Mouse (Mus musculus) limb, embryonic 14.5 days (tissue): ENCODE measurements around the gene Neu2. TPM values are rescaled to one million over a fixed set of nuclear protein-coding genes. Genes with fewer than 3 reads are reported as not detected.

ENCODE experiments used
- ATAC-seq: fragments of 200-750 bp; cut with Nextera tagmentation; 2 replicates; pipeline ENCODE4 v1.8.0; 2017; ENCODE audit warnings: low read depth, moderate number of reproducible peaks, moderate TSS enrichment; ENCODE audit not compliant: low FRiP score
- DNase-seq: peaks from one replicate; pipeline ENCODE4 v3.0.0-alpha.2; 2015; ENCODE audit warnings: low spot score
- H3K27ac ChIP-seq: fragments of 300-500 bp; sonication (generic); replicated peaks from 2 replicates; pipeline ENCODE4 v1.5.1; 2014; ENCODE audit warnings: low read depth, mild to moderate bottlenecking, low read length, moderate library complexity, mixed read lengths
- H3K27me3 ChIP-seq: fragments of 300-500 bp; sonication (generic); 2 replicates; pipeline ENCODE4 v1.6.1; 2014; ENCODE audit warnings: low read length, mixed read lengths; ENCODE audit not compliant: control insufficient read depth, insufficient read depth
- H3K36me3 ChIP-seq: fragments of 300-500 bp; sonication (generic); 2 replicates; pipeline ENCODE4 v1.6.1; 2014; ENCODE audit warnings: mild to moderate bottlenecking, low read length, moderate library complexity, mixed read lengths; ENCODE audit not compliant: control insufficient read depth, insufficient read depth
- H3K4me1 ChIP-seq: fragments of 300-500 bp; sonication (generic); 2 replicates; pipeline ENCODE4 v1.6.1; 2014; ENCODE audit warnings: antibody characterized with exemption, low read length, mixed read lengths; ENCODE audit not compliant: control insufficient read depth, insufficient read depth
- H3K4me2 ChIP-seq: fragments of 300-500 bp; sonication (generic); replicated peaks from 2 replicates; pipeline ENCODE4 v1.6.1; 2014; ENCODE audit warnings: low read depth, mild to moderate bottlenecking, low read length, moderate library complexity; ENCODE audit not compliant: severe bottlenecking
- H3K4me3 ChIP-seq: fragments of 300-500 bp; sonication (generic); replicated peaks from 2 replicates; pipeline ENCODE4 v1.5.1; 2014; ENCODE audit warnings: low read length
- H3K9ac ChIP-seq: fragments of 300-500 bp; sonication (generic); 2 replicates; pipeline ENCODE4 v1.6.1; 2014; ENCODE audit warnings: mild to moderate bottlenecking, low read depth, low read length, moderate library complexity; ENCODE audit not compliant: severe bottlenecking
- H3K9me3 ChIP-seq: fragments of 300-500 bp; sonication (generic); 2 replicates; pipeline ENCODE4 v1.6.1; 2016; ENCODE audit warnings: low read length; ENCODE audit not compliant: control insufficient read depth
- POLR2A ChIP-seq: fragments of 200-500 bp; IDR thresholded peaks from 2 replicates; pipeline ENCODE4 v1.8.0; 2012; ENCODE audit warnings: inconsistent platforms, mild to moderate bottlenecking, moderate library complexity, borderline replicate concordance; ENCODE audit not compliant: insufficient read depth, insufficient read length; ENCODE audit errors: extremely low read depth
- WGBS: fragments of 180-500 bp; shearing (Covaris S2); extraction: QIAGEN DNeasy Blood & Tissue Kit; methylation state at CpG from one replicate; pipeline ENCODE4 v1.1.7; 2014; 5-methylcytosine and 5-hydroxymethylcytosine counted together
- polyA plus RNA-seq, 2 experiments: library from polyadenylated mRNA; depleted of rRNA in 1 of 2; stranded (reverse) in 1 of 2; unstranded in 1 of 2; fragments of >200 nt; fragmentation: Nextera tagmentation in 1 of 2; extraction: Ambion mirVana in 1 of 2; gene quantifications; 2 replicates each; pipeline versions ENCODE4 v1.2.1 to v1.2.3; 2012 to 2014

Neu2 gene
- polyA plus RNA-seq, 2 experiments: 0.04 TPM; not detected in 1

DNA sequence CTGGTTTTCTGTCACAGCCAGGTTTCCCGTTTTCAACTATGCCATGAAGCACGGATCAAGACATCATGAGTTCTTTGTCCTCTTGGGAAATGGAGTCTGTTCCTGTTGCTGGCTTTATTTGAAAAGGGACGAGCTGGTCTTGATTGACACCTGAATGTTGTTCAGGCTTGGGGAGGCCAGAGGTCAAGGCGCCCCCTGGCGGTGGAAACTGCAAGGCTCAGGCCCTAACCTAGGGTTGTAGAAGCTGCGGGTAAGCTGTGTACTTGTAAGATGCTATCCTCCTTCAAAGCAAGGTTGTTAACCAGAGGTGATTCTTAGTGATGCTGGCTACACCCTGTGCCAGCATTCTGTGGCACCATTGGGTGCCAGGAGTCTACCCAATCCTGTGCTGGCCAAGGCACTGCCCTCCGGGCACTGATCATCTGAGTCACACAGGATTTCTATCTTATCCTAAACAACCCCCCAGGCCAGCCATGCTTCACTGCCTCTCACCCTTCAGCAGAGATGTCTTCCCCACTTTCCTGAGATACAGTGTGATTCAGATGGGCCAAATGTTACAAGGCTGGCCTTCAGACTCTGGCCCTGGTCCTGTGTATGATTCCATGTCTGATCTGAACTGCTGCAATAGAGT, 98.8 kb downstream of the Neu2 start:
- Histone ChIP-seq H3K27me3 (no peaks in the 10 kb centered on the region), H3K27ac (no peak overlapping the region), H3K9me3 (no peaks in the 10 kb centered on the region), H3K4me3 (no peak overlapping the region), H3K36me3 (no peaks in the 10 kb centered on the region), H3K4me2 (no peak overlapping the region), H3K4me1 (no peaks in the 10 kb centered on the region), H3K9ac (no peak overlapping the region)
- no peak for TF ChIP-seq POLR2A
- no peak for ATAC-seq
- DNase-seq: no peak
- 32% methylated on average over 7 of the region's 7 CpGs for WGBS

DNA sequence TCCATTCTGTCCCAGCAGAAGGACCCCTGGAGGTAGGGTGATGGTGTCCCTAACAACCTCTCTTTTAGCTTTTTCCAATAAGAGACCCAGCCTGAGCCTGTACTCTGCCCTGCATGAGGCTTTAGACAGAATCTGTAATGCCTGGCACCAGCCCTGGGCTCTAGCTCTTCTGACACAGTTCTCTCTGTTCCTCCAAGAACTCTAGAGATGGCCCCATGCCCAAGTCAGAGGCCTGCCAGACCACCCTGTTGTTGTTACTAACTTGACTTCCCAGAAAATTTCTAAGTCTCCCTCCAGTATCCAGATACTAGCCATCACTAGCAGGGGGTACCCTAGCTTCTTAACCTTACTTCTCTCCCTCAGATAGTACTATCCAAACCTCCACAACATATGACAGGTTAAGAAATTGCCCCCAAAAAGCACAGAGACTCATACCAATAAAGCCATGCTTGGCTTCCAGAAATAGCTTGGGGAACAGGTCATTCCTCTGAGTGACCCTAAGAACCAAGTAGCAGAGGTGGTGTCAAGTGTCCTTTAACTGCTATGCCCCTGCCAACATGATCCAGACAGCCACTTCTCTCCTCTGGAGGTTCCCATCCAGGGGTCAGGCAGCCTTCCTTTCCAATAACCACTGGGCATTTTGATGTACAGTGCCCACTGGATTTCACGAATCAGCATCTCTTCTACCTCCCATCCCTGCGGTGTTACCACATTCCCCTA, 105.0 kb downstream of the Neu2 start:
- WGBS: 91% methylated on average over 2 of the region's 2 CpGs
- Histone ChIP-seq H3K9ac (no peak overlapping the region), H3K27me3 (no peaks in the 10 kb centered on the region), H3K36me3 (no peaks in the 10 kb centered on the region), H3K27ac (no peak overlapping the region), H3K4me2 (no peak overlapping the region), H3K9me3 (no peaks in the 10 kb centered on the region), H3K4me3 (no peak overlapping the region), H3K4me1 (no peaks in the 10 kb centered on the region)
- no peak for TF ChIP-seq POLR2A
- DNase-seq: no peak
- ATAC-seq: no peak

DNA sequence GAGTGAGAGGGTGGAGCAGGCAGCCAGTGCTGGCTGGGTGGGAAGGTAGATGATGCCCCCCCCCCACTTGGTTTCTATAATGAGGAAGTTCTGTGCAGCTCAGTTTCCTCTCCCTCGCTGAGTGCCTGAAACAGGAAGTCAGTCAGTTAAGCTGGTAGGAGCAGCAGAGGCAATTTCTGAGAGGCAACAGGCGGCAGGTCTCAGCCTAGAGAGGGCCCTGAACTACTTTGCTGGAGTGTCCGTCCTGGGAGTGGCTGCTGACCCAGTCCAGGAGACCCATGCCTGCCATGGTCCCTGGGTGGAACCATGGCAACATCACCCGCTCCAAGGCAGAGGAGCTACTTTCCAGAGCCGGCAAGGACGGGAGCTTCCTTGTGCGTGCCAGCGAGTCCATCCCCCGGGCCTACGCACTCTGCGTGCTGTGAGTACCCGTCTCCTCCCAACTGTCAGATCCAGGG, 110.6 kb downstream of the Neu2 start, which contains the start of gene Inpp5d:
Gene Inpp5d, plus strand, starts transcription at position 102 of the 458 bp plus-strand sequence.
- H3K27ac ChIP-seq: peak within 1 kb of the TSS; percentile 46; the same call in 1 of the 2 replicates
- H3K36me3 ChIP-seq: no peaks in the 10 kb centered on the region
- DNase-seq (no peak), ATAC-seq (no peak)
- H3K4me1 ChIP-seq: no peaks in the 10 kb centered on the region
- no peak within 1 kb of the TSS; the same call in 1 of the 2 replicates for H3K4me2 ChIP-seq
- H3K27me3 ChIP-seq: no peaks in the 10 kb centered on the region
- no peaks in the 10 kb centered on the region for H3K9me3 ChIP-seq
- H3K9ac ChIP-seq: peak within 1 kb of the TSS; percentile 12; the same call in 1 of the 2 replicates
- no peak for TF ChIP-seq POLR2A
- peak within 1 kb of the TSS; percentile 1; the same call in 1 of the 2 replicates for H3K4me3 ChIP-seq
- WGBS: 71% methylated on average over 12 of the region's 12 CpGs

DNA sequence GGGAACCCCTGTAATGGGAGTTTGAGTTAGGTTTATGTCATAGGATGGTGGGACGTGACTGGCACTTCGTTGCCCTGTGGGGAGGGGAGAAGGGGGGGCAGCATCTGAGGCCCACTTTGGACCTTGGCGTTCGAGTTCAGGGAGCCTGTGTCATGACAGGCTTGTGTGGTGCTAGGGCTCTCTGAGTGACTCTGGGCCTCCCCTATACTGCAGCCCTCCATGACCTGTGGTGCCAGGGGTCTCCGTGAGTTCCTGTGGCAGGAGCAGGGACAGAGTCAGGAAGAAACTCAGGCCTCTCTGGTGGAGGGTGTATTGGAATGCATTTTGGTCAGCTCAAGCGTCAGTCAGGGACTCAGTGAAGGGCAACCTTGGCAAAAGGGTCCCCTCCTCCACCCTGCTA, 111.0 kb downstream of the Neu2 start:
- 75% methylated on average over 6 of the region's 6 CpGs for WGBS
- Histone ChIP-seq H3K9ac (peak overlapping the region; percentile 12; the same call in 1 of the 2 replicates), H3K4me1 (no peaks in the 10 kb centered on the region), H3K36me3 (no peaks in the 10 kb centered on the region), H3K9me3 (no peaks in the 10 kb centered on the region), H3K4me2 (no peak overlapping the region; the same call in 1 of the 2 replicates), H3K27me3 (no peaks in the 10 kb centered on the region), H3K4me3 (peak overlapping the region; percentile 1; the same call in 1 of the 2 replicates), H3K27ac (0 out of 2 replicates have a peak overlapping the region, but pooled peaks have one; percentile 46)
- DNase-seq (no peak), ATAC-seq (no peak)
- TF ChIP-seq POLR2A: no peak

DNA sequence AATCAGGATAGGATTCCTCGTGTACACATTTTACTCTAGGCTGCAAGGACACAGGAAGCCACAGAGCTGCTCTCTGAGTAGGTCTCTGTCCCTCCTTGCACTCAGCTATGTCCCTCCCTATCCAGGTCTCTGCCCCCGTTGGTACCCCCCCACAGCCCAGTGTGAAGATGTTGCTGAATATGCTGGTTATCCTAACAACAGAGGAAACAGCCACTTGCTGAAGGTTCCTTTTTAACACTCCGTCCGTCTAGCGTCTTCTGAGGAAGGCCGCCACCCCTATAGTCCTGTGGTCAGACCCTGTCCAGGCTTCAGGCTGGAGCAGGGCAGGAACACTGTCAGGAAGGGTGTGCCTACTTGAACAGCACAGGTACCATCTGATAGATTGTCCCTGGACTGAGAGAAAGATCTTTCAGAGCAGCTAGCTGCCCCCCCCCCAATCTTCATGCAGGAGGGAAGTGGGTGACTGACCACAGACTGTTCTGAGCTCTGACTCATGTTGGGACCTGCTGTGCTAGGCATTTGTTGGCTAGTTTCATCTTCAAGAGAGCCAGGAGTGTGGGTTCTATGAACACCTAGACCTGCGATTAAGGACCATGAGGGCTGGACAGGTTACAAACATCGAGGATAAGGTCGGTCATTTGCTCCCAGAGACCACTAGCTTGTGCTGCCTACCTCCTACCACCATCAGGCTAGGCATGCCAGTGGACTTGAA, 111.6 kb downstream of the Neu2 start:
- 84% methylated on average over 9 of the region's 9 CpGs for WGBS
- H3K4me3 ChIP-seq: no peak overlapping the region

More for the DNA sequence above, 111.6 kb downstream of the Neu2 start:
- no peak overlapping the region for H3K9ac ChIP-seq
- no peaks in the 10 kb centered on the region for H3K27me3 ChIP-seq
- H3K4me1 ChIP-seq: no peaks in the 10 kb centered on the region
- no peaks in the 10 kb centered on the region for H3K36me3 ChIP-seq
- H3K4me2 ChIP-seq: no peak overlapping the region; the same call in 1 of the 2 replicates
- no peaks in the 10 kb centered on the region for H3K9me3 ChIP-seq
- DNase-seq (no peak), ATAC-seq (no peak)
- H3K27ac ChIP-seq: no peak overlapping the region
- TF ChIP-seq POLR2A: no peak
